Comparison of ENCODE assay signal across 24 mouse cellular contexts in the genomic region with DNA sequence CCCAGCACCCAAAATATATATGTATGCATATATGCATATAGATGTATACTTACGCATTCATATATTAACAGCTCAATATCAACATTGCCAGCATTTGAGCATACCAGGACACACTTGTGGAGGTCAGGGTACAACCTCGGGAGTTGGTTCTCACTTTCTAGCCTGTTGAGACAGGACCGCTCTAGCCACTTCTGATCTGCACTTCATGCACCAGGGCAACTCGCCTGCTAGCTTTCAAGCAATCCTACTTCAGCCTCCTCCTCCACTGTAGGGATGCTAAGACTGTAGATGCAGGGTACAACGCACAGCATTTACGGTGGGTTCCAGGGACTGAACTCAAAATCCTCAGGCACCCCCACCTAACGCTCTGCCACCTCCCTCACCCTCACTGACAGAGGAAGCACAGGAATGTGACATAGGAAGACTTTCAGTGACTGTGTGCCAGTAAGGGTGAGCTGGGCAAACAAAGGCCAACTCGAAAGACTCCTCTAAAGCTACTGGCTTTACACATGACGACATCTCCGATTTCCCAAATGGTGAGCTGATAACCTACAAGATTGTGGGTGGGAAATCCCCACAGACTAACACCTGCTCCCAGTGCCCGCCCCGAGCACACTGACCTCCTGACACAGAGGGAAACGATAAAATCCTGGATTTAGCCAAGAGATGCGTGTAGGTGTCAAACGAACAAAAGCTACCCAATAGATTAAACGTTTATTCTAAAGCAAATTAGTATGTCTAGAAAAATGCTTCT.
DNase-seq lines count a peak whose midpoint lies in the region; ATAC-seq and TF ChIP-seq lines count a peak whose summit lies in the region.
"Had no signal": no experiment of that assay in that cellular context is flagged by ENCODE, and none has a peak within 500 bp of the region (broad histone marks: within the 10 kb centered on the region; RNA-seq: fewer than 3 reads in every experiment).

No protein-coding gene starts in this region.

- H3K27me3 ChIP-seq in lung, postnatal 0 days (replicated peaks; ENCODE audit: insufficient read depth, low read length), result no peaks in the 10 kb centered on the region
- H3K27me3 ChIP-seq in CH12.LX (replicated peaks), result no peaks in the 10 kb centered on the region
- H3K27me3 ChIP-seq: forebrain, embryonic 13.5 days; heart, embryonic 12.5 days; heart, embryonic 15.5 days had no signal

- no peaks in the 10 kb centered on the region for H3K4me1 ChIP-seq in lung, postnatal 0 days (ENCODE audit: insufficient read depth, low read depth, low read length)
- H3K4me1 ChIP-seq in CH12.LX (ENCODE audit: control insufficient read depth in 1 of 2, insufficient read depth in 2 of 2), result peaks cover 19 to 59% of the 10 kb centered on the region in 2 experiments
- H3K4me1 ChIP-seq: forebrain, embryonic 10.5 days; heart, embryonic 12.5 days had no signal

- TF ChIP-seq CTCF in lung, postnatal 0 days (IDR thresholded peaks at IDR 0.05), result no peak
- no peak for TF ChIP-seq CTCF in CH12.LX (conservative IDR thresholded peaks at IDR 0.05 in 1 of 2, IDR thresholded peaks at IDR 0.05 in 1 of 2; ENCODE audit: low read depth in 2 of 2, low read length in 2 of 2)

- TF ChIP-seq RAD21 in CH12.LX (IDR thresholded peaks at IDR 0.05; ENCODE audit: low read depth, low read length), result no peak

- dilution Hi-C loops in CH12.LX (cut with MboI; ENCODE audit: extremely low pct_ligation_motif_present, extremely low pct_unique_long_range_greater_than_20kb, low sequenced_read_pairs), result no loop called here

- ATAC-seq in lung, postnatal 0 days, result peak; percentile 56
- ATAC-seq: activated CD4-positive, CD25-positive, alpha-beta regulatory T cell, adult 4 months; forebrain, embryonic 13.5 days; forebrain, embryonic 16.5 days; hindbrain, postnatal 0 days had no signal

- no peak overlapping the region for H3K4me3 ChIP-seq in lung, postnatal 0 days (ENCODE audit: low read depth, low read length)
- no peak overlapping the region for H3K4me3 ChIP-seq in CH12.LX (replicated peaks in 1 of 3; ENCODE audit: low read depth in 2 of 3, low read length in 2 of 3, poor library complexity in 1 of 3)
- H3K4me3 ChIP-seq: forebrain, embryonic 10.5 days; forebrain, embryonic 13.5 days; heart, embryonic 12.5 days; heart, embryonic 15.5 days had no signal

- in situ Hi-C loops in CH12.LX (cut with MboI; ENCODE audit: low pct_ligation_motif_present, low pct_unique_long_range_greater_than_20kb, low sequenced_read_pairs), result no loop called here

- no peak for TF ChIP-seq POLR2A in CH12.LX (IDR thresholded peaks at IDR 0.05; ENCODE audit: low read depth, low read length)

- WGBS in lung, postnatal 0 days, result 54% methylated on average over 16 of the region's 16 CpGs

- H3K4me2 ChIP-seq in lung, postnatal 0 days (replicated peaks; ENCODE audit: low read depth, low read length), result no peak overlapping the region
- H3K4me2 ChIP-seq in CH12.LX (ENCODE audit: insufficient read depth, low read depth, poor library complexity, severe bottlenecking), result peak overlapping the region; percentile 30
- H3K4me2 ChIP-seq: forebrain, embryonic 13.5 days; heart, embryonic 12.5 days; heart, embryonic 15.5 days had no signal

- no peak for TF ChIP-seq EP300 in lung, postnatal 0 days (IDR thresholded peaks at IDR 0.05)
- TF ChIP-seq EP300 in CH12.LX (IDR thresholded peaks at IDR 0.05; ENCODE audit: low read length), result peak; percentile 41; the same call in 1 of the 2 replicates

- DNase-seq in lung, postnatal 0 days (ENCODE audit: low spot score), result peak; percentile 24
- DNase-seq in lung, postnatal 25 days (ENCODE audit: low spot score), result no peak
- peak; percentile 23 for DNase-seq in CD4-positive helper T cell, adult 2 months (ENCODE audit: low read depth, low spot score)
- DNase-seq in CH12.LX (ENCODE audit: extremely low read depth), result peak; percentile 43
- DNase-seq in cerebellum, adult 9-10 months, result no peak
- no peak for DNase-seq in layer of hippocampus, adult 9-11 months
- DNase-seq: adrenal gland, adult 8-10 months; adrenal gland, postnatal 25 days; cerebellum, adult 11-12 months; cerebellum, adult 8-10 months; cerebellum, postnatal 14 days; gastrocnemius, postnatal 10 days; gastrocnemius, postnatal 36 days; heart, adult 11 months; heart, postnatal 10 days; heart, postnatal 4 days had no signal

- no peaks in the 10 kb centered on the region for H3K36me3 ChIP-seq in lung, postnatal 0 days (ENCODE audit: insufficient read depth, low read length)
- H3K36me3 ChIP-seq in CH12.LX (replicated peaks in 1 of 2; ENCODE audit: control insufficient read depth in 1 of 2, insufficient read depth in 1 of 2, low read length in 1 of 2), result no peaks in the 10 kb centered on the region

- no peak overlapping the region for H3K9ac ChIP-seq in lung, postnatal 0 days (replicated peaks; ENCODE audit: low read depth)
- H3K9ac ChIP-seq in CH12.LX (ENCODE audit: insufficient read depth, low read depth), result no peak overlapping the region
- H3K9ac ChIP-seq: forebrain, embryonic 13.5 days; heart, embryonic 12.5 days; heart, embryonic 15.5 days; hindbrain, embryonic 14.5 days had no signal

- no peaks in the 10 kb centered on the region for H3K9me3 ChIP-seq in lung, postnatal 0 days (ENCODE audit: low read length)
- no peaks in the 10 kb centered on the region for H3K9me3 ChIP-seq in CH12.LX (replicated peaks; ENCODE audit: low read length)
- H3K9me3 ChIP-seq: forebrain, embryonic 10.5 days; forebrain, embryonic 13.5 days; heart, embryonic 12.5 days; heart, embryonic 15.5 days had no signal

- H3K27ac ChIP-seq in lung, postnatal 0 days (ENCODE audit: low read length), result no peak overlapping the region
- H3K27ac ChIP-seq in CH12.LX (ENCODE audit: insufficient read depth, low read depth), result no peak overlapping the region
- H3K27ac ChIP-seq: forebrain, embryonic 10.5 days; forebrain, embryonic 13.5 days; heart, embryonic 15.5 days; hindbrain, embryonic 14.5 days; hindbrain, postnatal 0 days had no signal

- no peaks in the 10 kb centered on the region for H3K79me2 ChIP-seq in CH12.LX (replicated peaks; ENCODE audit: control insufficient read depth, extremely low read depth, insufficient read depth, poor library complexity, severe bottlenecking)

TF ChIP-seq in CH12.LX, 34 proteins besides CTCF, POLR2A, EP300 and RAD21:
- TF ChIP-seq IRF4 (IDR thresholded peaks at IDR 0.05; ENCODE audit: low read depth, low read length) (peak; percentile 37; the same call in 1 of the 2 replicates), RCOR1 (conservative IDR thresholded peaks at IDR 0.05; ENCODE audit: low read depth, low read length) (0 out of 2 replicates have a peak, but pooled peaks have one; percentile 16), BHLHE40 (IDR thresholded peaks at IDR 0.05; ENCODE audit: low read depth, low read length) (peak; percentile 17; the same call in 1 of the 2 replicates), MYC (IDR thresholded peaks at IDR 0.05; ENCODE audit: low read depth, low read length) (no peak), JUN (IDR thresholded peaks at IDR 0.05; ENCODE audit: insufficient read depth, low read depth, low read length) (0 out of 2 replicates have a peak, but pooled peaks have one; percentile 20), ELF1 (IDR thresholded peaks at IDR 0.05; ENCODE audit: low read depth, low read length) (no peak), TCF12 (IDR thresholded peaks at IDR 0.05; ENCODE audit: low read depth, low read length) (peak; percentile 56; the same call in 1 of the 2 replicates), CHD2 (IDR thresholded peaks at IDR 0.05; ENCODE audit: low read length) (no peak)

Comparison
In these comparisons a context has a peak if more than half of its experiments do, and no peak if none do; other contexts are left out.
1. DNase-seq: peak in lung, postnatal 0 days (single experiment), CD4-positive helper T cell, adult 2 months (single experiment) and CH12.LX (single experiment); none in lung, postnatal 25 days (single experiment), cerebellum, adult 9-10 months (single experiment) and layer of hippocampus, adult 9-11 months (single experiment).